Mouse (Mus musculus): ENCODE results near the gene Lgals7. TPM values are rescaled to one million over a fixed set of nuclear protein-coding genes. Genes with fewer than 3 reads are reported as not detected.
A peak's percentile ranks its signal among the peaks of the same experiment; 100 is the strongest.

Lgals7 gene
- polyA plus RNA-seq, 1 experiment: not detected

DNA sequence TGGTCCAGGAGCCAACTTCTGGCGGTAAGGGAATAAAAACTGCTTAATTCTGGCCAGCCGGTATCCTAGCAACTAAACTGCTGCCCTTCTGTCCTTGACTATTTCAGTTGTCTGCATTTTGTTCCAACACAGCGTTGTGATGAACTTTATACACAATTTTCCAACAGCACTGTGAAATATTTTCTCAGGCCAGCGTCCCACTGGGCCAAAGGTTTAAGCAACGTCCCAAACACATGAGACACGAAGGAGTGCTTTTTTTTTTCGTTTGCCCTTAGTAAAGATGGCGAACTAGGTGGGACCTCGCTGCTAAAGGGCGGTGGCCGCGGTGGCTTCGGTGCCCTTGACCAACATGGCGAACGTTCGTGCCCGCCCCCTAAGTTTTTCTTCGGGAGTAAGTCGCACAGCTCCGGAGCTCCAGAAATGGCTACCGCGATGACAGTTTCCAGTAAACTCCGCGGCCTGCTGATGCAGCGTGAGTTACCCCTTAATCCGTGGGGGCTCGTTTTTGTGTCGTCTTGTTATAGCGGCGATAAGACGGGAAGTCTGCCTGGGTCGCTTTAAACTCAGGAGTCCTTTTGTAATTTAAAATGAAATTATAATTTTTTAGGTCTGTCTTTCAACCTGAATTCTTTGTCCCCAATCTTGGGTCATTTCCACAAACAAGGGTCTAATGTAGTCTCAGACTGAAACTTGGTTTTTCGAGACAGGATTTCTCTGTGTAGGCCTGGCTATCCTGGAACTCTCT, 38.5 kb upstream of the Lgals7 start, which contains the start of gene Ech1:
Gene Ech1, plus strand, starts transcription at position 277 of the 745 bp plus-strand sequence.
- peaks cover 2% of the 10 kb centered on the region; the same call in 1 of the 2 replicates for H3K4me1 ChIP-seq (ENCODE audit: control insufficient read depth, insufficient read depth, low read length)
- WGBS: 1% methylated on average over 33 of the region's 33 CpGs

DNA sequence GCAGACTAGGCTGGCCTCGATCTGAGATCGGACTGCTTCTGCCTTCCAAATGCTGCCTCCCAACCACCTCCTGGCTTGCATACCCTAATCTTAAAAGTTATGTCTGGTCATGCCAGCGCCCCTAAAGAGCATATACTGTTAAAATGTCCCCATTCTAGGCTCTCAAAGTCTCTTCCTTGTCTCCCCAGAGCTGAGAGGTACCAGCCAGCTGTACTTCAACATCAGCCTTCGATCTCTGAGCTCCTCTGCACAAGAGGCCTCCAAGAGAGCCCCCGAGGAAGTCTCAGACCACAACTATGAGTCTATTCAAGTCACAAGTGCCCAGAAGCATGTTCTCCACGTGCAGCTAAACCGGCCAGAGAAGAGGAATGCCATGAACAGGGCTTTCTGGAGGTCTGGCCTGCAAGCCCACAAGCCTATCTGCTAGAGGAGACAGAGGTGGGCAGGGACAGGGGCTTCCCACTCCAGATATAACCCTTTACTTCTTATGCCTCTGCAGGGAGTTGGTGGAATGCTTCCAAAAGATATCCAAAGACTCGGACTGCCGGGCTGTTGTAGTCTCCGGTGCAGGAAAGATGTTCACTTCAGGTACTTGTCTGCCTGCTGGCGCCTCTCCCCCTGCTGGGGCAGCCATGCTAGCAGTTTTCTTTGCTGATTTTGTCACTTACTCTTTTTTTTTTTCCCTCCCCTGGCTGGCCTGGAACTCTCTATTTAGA, 37.8 kb upstream of the Lgals7 start:
- H3K4me1 ChIP-seq (ENCODE audit: control insufficient read depth, insufficient read depth, low read length): no peaks in the 10 kb centered on the region; the same call in 1 of the 2 replicates
- H3K4me3 ChIP-seq (replicated peaks; ENCODE audit: control insufficient read depth, low read depth, low read length): peak overlapping the region; percentile 84
- 24% methylated on average over 11 of the region's 11 CpGs for WGBS
- TF ChIP-seq POLR2A (IDR thresholded peaks at IDR 0.05; ENCODE audit: borderline replicate concordance, control insufficient read depth, low read depth, low read length) (no peak), CTCF (IDR thresholded peaks at IDR 0.05; ENCODE audit: control insufficient read depth, insufficient read depth, low read length) (no peak)
- H3K27ac ChIP-seq (ENCODE audit: control insufficient read depth, insufficient read depth, low read depth, low read length, poor library complexity): peak overlapping the region; percentile 73

More for the DNA sequence above, 38.5 kb upstream of the Lgals7 start, which contains the start of gene Ech1:
- TF ChIP-seq POLR2A (IDR thresholded peaks at IDR 0.05; ENCODE audit: borderline replicate concordance, control insufficient read depth, low read depth, low read length) (peak; percentile 63; the same call in 1 of the 2 replicates), CTCF (IDR thresholded peaks at IDR 0.05; ENCODE audit: control insufficient read depth, insufficient read depth, low read length) (no peak)
- Histone ChIP-seq H3K27ac (ENCODE audit: control insufficient read depth, insufficient read depth, low read depth, low read length, poor library complexity) (peak within 1 kb of the TSS; percentile 73), H3K4me3 (replicated peaks; ENCODE audit: control insufficient read depth, low read depth, low read length) (peak within 1 kb of the TSS; percentile 84)

DNA sequence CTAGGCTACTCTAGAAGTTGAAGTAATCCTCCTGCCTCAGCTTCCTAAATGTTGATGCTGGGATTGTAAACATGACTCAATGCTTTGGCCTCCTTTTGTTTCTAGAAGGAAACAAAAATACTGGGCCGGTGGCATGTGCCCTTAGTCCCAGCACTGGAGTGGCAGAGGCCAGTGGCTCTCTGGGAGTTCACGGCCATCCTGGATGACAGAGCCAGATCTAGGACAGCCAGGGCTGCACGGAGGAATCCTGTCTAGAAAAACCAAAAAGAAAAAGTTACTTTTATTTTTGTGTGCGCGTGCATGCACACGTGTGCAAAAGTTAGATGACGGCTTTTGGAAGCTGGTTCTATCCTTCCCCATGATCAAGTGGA, 37.3 kb upstream of the Lgals7 start:
- Histone ChIP-seq H3K4me3 (replicated peaks; ENCODE audit: control insufficient read depth, low read depth, low read length) (no peak overlapping the region), H3K4me1 (ENCODE audit: control insufficient read depth, insufficient read depth, low read length) (peaks cover 1% of the 10 kb centered on the region; the same call in 1 of the 2 replicates), H3K27ac (ENCODE audit: control insufficient read depth, insufficient read depth, low read depth, low read length, poor library complexity) (peak overlapping the region; percentile 20; the same call in 1 of the 2 replicates)
- 85% methylated on average over 7 of the region's 7 CpGs for WGBS
- no peak for TF ChIP-seq POLR2A (IDR thresholded peaks at IDR 0.05; ENCODE audit: borderline replicate concordance, control insufficient read depth, low read depth, low read length)
- no peak for TF ChIP-seq CTCF (IDR thresholded peaks at IDR 0.05; ENCODE audit: control insufficient read depth, insufficient read depth, low read length)

DNA sequence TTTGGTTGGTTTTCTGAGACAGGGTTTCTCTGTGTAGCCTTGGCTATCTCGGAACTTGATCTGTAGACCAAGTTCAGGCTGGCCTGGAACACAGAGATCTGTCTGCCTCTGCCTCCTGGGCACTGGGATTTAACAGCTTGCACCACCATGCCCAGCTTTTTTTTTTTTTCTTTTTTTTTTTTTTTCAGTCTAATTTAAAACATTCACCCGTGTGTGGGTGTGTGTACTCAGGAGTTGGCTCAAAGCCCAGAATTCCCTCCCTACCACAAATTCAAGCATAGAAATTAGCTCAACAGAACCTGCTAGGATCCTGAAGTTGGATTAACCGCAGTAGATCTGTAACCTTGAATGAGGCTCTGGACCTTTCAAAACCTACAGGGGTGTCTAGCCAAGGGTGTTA, 36.3 kb upstream of the Lgals7 start:
- 67% methylated on average over 3 of the region's 3 CpGs for WGBS
- no peak overlapping the region for H3K4me3 ChIP-seq (replicated peaks; ENCODE audit: control insufficient read depth, low read depth, low read length)
- peaks cover 8% of the 10 kb centered on the region; the same call in 1 of the 2 replicates for H3K4me1 ChIP-seq (ENCODE audit: control insufficient read depth, insufficient read depth, low read length)
- no peak overlapping the region for H3K27ac ChIP-seq (ENCODE audit: control insufficient read depth, insufficient read depth, low read depth, low read length, poor library complexity)
- TF ChIP-seq CTCF (IDR thresholded peaks at IDR 0.05; ENCODE audit: control insufficient read depth, insufficient read depth, low read length) (no peak), POLR2A (IDR thresholded peaks at IDR 0.05; ENCODE audit: borderline replicate concordance, control insufficient read depth, low read depth, low read length) (no peak)

DNA sequence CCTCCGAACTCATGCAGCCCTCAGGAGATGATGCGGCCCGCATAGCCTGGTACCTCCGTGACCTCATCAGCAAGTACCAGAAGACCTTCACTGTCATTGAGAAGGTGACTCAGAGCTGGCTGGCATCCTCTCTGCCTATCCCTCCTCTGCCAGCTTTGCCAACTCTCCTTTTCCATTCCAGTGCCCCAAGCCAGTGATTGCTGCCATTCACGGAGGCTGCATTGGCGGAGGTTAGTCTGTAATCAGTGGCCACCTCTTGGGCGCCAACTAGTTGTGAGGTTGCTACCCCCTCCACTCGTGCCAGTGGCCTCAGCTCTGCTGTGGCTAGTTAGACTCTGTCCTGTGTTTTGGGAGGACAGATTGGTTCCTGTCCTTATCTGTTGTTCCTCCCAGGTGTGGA, 33.8 kb upstream of the Lgals7 start:
- peaks cover 8% of the 10 kb centered on the region for H3K4me1 ChIP-seq (ENCODE audit: control insufficient read depth, insufficient read depth, low read length)
- H3K4me3 ChIP-seq (replicated peaks; ENCODE audit: control insufficient read depth, low read depth, low read length): no peak overlapping the region
- TF ChIP-seq CTCF (IDR thresholded peaks at IDR 0.05; ENCODE audit: control insufficient read depth, insufficient read depth, low read length) (no peak), POLR2A (IDR thresholded peaks at IDR 0.05; ENCODE audit: borderline replicate concordance, control insufficient read depth, low read depth, low read length) (no peak)
- no peak overlapping the region for H3K27ac ChIP-seq (ENCODE audit: control insufficient read depth, insufficient read depth, low read depth, low read length, poor library complexity)
- 88% methylated on average over 8 of the region's 8 CpGs for WGBS

DNA sequence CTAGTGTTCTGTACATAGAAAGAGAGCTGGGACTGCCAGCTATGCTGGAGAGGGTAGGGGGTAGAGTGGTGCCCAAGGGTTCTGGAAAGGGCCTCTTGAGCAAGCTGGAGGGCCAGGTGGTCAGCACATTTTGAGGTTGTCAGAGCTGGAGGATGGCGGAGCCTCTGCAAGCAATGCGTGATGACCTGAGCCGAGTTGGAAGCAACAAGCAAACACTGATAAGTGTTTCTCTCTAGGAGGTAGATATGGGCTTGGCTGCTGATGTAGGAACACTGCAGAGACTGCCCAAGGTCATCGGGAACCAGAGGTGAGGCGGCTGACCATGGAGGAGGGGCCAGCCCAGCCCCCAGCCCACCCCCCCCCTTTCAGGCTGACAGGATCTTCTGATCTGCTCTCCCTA, 32.7 kb upstream of the Lgals7 start:
- H3K4me1 ChIP-seq (ENCODE audit: control insufficient read depth, insufficient read depth, low read length): peaks cover 8% of the 10 kb centered on the region
- no peak for TF ChIP-seq POLR2A (IDR thresholded peaks at IDR 0.05; ENCODE audit: borderline replicate concordance, control insufficient read depth, low read depth, low read length)
- TF ChIP-seq CTCF (IDR thresholded peaks at IDR 0.05; ENCODE audit: control insufficient read depth, insufficient read depth, low read length): no peak
- 87% methylated on average over 5 of the region's 5 CpGs for WGBS
- H3K27ac ChIP-seq (ENCODE audit: control insufficient read depth, insufficient read depth, low read depth, low read length, poor library complexity): no peak overlapping the region
- no peak overlapping the region for H3K4me3 ChIP-seq (replicated peaks; ENCODE audit: control insufficient read depth, low read depth, low read length)

DNA sequence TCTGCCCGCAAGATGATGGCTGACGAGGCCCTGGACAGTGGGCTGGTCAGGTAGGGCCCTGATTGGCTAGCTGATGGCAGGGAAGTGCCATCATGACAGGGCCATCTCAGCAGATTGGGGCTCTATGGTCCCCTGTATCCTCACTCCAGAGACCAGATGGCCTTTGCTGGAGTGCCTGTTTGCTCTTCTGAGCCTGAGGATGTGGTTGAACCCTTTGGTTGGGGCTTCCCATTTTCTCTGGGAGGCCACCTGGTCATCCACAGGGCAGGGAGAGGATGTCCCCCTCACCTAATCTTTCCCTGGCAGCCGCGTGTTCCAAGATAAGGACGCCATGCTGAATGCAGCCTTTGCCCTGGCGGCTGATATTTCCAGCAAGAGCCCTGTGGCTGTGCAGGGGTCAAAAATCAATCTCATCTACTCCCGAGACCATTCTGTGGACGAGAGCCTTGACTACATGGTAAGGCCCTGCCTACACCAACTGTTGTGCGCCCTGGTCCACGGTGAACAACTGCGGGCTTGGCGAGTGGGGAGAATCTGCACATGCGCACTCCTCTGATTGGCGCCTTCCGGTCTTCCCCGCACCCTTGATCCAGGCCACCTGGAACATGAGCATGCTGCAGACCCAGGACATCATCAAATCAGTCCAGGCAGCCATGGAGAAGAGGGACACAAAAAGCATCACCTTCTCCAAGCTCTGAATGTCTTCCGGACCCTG, 32.1 kb upstream of the Lgals7 start:
- Histone ChIP-seq H3K27ac (ENCODE audit: control insufficient read depth, insufficient read depth, low read depth, low read length, poor library complexity) (peak overlapping the region; percentile 65), H3K4me1 (ENCODE audit: control insufficient read depth, insufficient read depth, low read length) (peaks cover 8% of the 10 kb centered on the region), H3K4me3 (replicated peaks; ENCODE audit: control insufficient read depth, low read depth, low read length) (no peak overlapping the region)
- 82% methylated on average over 17 of the region's 17 CpGs for WGBS
- no peak for TF ChIP-seq CTCF (IDR thresholded peaks at IDR 0.05; ENCODE audit: control insufficient read depth, insufficient read depth, low read length)
- no peak for TF ChIP-seq POLR2A (IDR thresholded peaks at IDR 0.05; ENCODE audit: borderline replicate concordance, control insufficient read depth, low read depth, low read length)

DNA sequence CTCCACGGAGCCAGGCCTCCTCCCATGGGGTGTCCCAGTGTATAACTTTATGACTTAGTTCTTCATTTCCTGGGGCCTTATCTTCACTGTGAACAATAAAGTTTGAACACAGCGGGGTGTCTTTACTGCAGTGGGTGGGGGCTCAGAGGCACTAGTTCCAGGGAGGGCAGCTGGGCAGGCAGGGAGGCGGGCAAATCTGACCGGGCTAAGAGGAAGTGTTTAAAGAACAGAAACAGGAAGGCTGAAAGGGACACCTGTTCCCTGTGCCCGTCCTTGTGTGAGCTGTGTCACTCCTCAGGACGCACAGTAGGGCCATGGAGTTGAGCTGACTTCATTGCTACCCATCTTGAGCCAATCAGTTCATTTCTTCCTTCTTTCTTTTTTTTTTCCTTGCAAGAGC, 31.5 kb upstream of the Lgals7 start:
- TF ChIP-seq CTCF (IDR thresholded peaks at IDR 0.05; ENCODE audit: control insufficient read depth, insufficient read depth, low read length) (no peak), POLR2A (IDR thresholded peaks at IDR 0.05; ENCODE audit: borderline replicate concordance, control insufficient read depth, low read depth, low read length) (no peak)
- Histone ChIP-seq H3K4me3 (replicated peaks; ENCODE audit: control insufficient read depth, low read depth, low read length) (no peak overlapping the region), H3K27ac (ENCODE audit: control insufficient read depth, insufficient read depth, low read depth, low read length, poor library complexity) (peak overlapping the region; percentile 65), H3K4me1 (ENCODE audit: control insufficient read depth, insufficient read depth, low read length) (peaks cover 8% of the 10 kb centered on the region)
- 23% methylated on average over 6 of the region's 6 CpGs for WGBS

All from bone marrow, adult 2 months (tissue).